Mouse (Mus musculus): ENCODE results near the gene Clec5a.

- TF ChIP-seq CTCF (IDR thresholded peaks at IDR 0.05; ENCODE audit: borderline replicate concordance, insufficient read depth, low read depth, low read length) (no peak), POLR2A (IDR thresholded peaks at IDR 0.05; ENCODE audit: borderline replicate concordance, insufficient read depth, low read length) (no peak)
Observed at GRCm38 (mm10) chr6:40573618-40574017, 12.0 kb downstream of the Clec5a start.

Data from cerebellum, adult 2 months (tissue).